Mouse (Mus musculus) cortical plate, adult 2 months (tissue): ENCODE results near the gene Hectd1.

Experiments
- CTCF ChIP-seq: fragments of 200-500 bp; IDR thresholded peaks from 2 replicates; pipeline ENCODE4 v1.5.1; 2011; ENCODE audit warnings: mild to moderate bottlenecking, control low read depth, low read length; ENCODE audit not compliant: insufficient read depth; ENCODE audit errors: extremely low read depth
- POLR2A ChIP-seq: fragments of 200-500 bp; IDR thresholded peaks from 2 replicates; pipeline ENCODE4 v1.6.1; 2011; ENCODE audit warnings: mild to moderate bottlenecking, low read length, control low read depth; ENCODE audit not compliant: insufficient read depth; ENCODE audit errors: extremely low read depth

GRCm38 (mm10) chr12:51735840-51736271, 93.5 kb downstream of the Hectd1 start:
- TF ChIP-seq CTCF: no peak
- no peak for TF ChIP-seq POLR2A
